Mouse (Mus musculus): ENCODE measurements around the gene Wdr47. TPM values are rescaled to one million over a fixed set of nuclear protein-coding genes. Genes with fewer than 3 reads are reported as not detected.

Gene Wdr47
- polyA plus RNA-seq, 1 experiment from 2014 or later: 3.5 TPM

DNA sequence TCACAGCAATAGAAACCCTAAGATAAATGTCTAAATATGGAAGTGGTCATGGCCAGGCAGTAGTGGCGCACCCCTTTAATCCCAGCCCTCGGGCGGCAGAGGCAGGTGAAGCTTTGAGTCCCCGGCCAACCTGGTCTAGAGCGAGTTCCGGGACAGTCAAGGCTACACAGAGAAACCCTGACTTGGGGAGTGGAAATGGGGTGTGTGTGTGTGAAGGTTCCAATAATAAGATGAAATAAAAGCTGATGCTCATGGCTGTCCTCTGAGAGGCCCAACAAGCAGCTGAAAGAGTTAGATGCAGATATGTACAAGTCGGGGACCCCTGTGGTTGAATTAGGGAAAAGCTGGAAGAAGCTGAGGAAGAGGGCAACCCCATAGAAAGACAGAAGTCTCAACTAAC, 94.6 kb downstream of the Wdr47 start:
- Histone ChIP-seq H3K4me1 (no peaks in the 10 kb centered on the region), H3K9me3 (replicated peaks) (no peaks in the 10 kb centered on the region), H3K4me2 (no peak overlapping the region), H3K27ac (no peak overlapping the region), H3K4me3 (no peak overlapping the region), H3K36me3 (peaks cover 88% of the 10 kb centered on the region), H3K27me3 (replicated peaks) (no peaks in the 10 kb centered on the region), H3K9ac (no peak overlapping the region)
- ATAC-seq: no peak
- 92% methylated on average over 7 of the region's 7 CpGs for WGBS (ENCODE audit: insufficient replicate concordance)

DNA sequence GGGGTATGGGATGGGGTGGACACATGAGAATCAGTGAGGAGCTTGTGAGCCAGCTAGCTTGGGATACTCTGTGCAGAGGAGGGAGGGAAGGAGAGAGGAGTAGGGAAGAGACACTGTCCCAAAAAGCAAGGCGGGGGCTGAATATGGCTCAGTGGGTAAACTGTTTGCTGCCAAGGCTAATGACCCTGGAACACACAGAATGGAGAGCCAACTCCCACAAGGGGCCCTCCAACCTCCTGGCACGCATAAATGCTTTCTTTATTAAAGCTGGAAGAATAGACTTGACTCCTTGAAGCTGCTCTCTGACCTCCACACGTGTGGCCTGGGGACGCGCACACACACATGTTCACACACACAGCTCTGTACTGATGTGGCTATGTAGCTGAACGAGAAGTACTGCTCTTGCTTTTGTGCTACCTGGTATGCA, 97.9 kb downstream of the Wdr47 start:
- Histone ChIP-seq H3K4me1 (no peaks in the 10 kb centered on the region), H3K4me2 (no peak overlapping the region), H3K36me3 (peaks cover 68% of the 10 kb centered on the region), H3K4me3 (no peak overlapping the region), H3K9me3 (replicated peaks) (no peaks in the 10 kb centered on the region), H3K27ac (no peak overlapping the region), H3K27me3 (replicated peaks) (no peaks in the 10 kb centered on the region), H3K9ac (no peak overlapping the region)
- WGBS (ENCODE audit: insufficient replicate concordance): 86% methylated on average over 6 of the region's 6 CpGs
- no peak; the same call in 1 of the 2 replicates for ATAC-seq

DNA sequence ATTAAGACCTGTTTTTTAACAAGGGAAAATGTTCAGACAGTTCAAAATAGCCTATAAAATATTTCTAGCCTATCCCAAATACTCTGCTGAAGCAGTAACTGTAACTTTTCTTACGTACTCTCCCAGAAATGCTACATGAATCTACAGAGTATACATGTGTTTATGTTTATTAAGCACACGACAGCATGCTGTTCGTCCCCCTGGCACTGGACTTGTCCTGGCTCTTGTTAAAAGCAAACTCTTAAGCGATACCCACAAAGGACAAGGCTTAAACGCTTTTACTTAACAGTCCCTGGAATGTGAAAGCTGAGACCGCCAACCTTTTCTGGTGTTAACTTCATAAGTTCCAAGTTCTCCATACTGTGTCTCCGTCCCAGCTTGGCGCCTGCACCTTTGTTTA, 98.4 kb downstream of the Wdr47 start:
- Histone ChIP-seq H3K4me2 (no peak overlapping the region), H3K4me1 (no peaks in the 10 kb centered on the region), H3K4me3 (no peak overlapping the region), H3K9ac (no peak overlapping the region), H3K27ac (no peak overlapping the region), H3K27me3 (replicated peaks) (no peaks in the 10 kb centered on the region), H3K9me3 (replicated peaks) (no peaks in the 10 kb centered on the region), H3K36me3 (peaks cover 68% of the 10 kb centered on the region)
- 89% methylated on average over 8 of the region's 8 CpGs for WGBS (ENCODE audit: insufficient replicate concordance)
- no peak for ATAC-seq

DNA sequence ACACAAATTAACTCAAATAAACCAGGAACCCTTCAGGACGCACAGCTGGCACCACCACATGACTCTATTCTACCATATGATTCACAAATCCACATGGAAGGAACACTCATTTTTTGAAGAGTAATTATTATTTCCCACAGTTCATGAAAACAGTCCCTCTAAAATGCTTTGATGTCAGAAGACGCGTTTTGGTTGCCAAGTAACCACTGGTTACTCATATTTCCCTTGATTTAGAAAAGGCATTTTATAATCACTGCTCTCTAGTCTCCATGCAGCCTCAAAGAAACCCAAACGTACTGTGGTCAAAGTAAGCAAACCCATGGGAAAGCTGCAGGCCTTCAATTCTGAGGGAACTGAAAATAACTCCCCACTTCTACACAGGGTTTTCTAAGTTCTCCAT, 98.9 kb downstream of the Wdr47 start:
- H3K4me3 ChIP-seq: no peak overlapping the region
- H3K27me3 ChIP-seq (replicated peaks): no peaks in the 10 kb centered on the region
- no peak overlapping the region for H3K9ac ChIP-seq
- no peaks in the 10 kb centered on the region for H3K9me3 ChIP-seq (replicated peaks)
- peaks cover 71% of the 10 kb centered on the region for H3K36me3 ChIP-seq
- no peak overlapping the region for H3K4me2 ChIP-seq
- H3K27ac ChIP-seq: no peak overlapping the region
- H3K4me1 ChIP-seq: no peaks in the 10 kb centered on the region
- ATAC-seq: no peak
- 89% methylated on average over 4 of the region's 4 CpGs for WGBS (ENCODE audit: insufficient replicate concordance)

DNA sequence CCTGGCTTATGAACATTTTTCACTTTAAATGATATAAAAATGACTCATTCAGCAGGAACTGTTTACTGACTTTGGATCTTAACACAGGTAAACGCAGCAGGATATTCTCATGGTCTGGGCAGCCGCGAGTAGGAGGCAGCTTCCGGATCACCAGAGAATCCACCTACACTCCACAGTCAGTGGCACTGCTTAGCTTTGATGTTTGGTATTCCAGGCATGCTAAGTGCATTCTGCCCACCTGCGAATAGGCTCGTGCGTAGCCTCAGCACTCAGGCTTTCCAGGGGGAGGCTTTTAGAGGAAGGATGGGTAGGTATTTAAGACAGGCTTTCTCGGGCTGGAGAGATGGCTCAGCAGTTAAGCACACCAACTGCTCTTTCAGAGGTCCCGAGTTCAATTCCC, 103.2 kb downstream of the Wdr47 start:
- WGBS (ENCODE audit: insufficient replicate concordance): 90% methylated on average over 9 of the region's 9 CpGs
- H3K9ac ChIP-seq: no peak overlapping the region
- H3K36me3 ChIP-seq: peaks cover 71% of the 10 kb centered on the region
- ATAC-seq: no peak
- no peak overlapping the region for H3K4me2 ChIP-seq
- no peak overlapping the region for H3K4me3 ChIP-seq
- no peak overlapping the region for H3K27ac ChIP-seq
- no peaks in the 10 kb centered on the region for H3K9me3 ChIP-seq (replicated peaks)
- no peaks in the 10 kb centered on the region for H3K27me3 ChIP-seq (replicated peaks)
- peaks cover 8% of the 10 kb centered on the region for H3K4me1 ChIP-seq

Small RNA genes within 50 kb of the gene (microRNA-seq; reads per million reads assigned to microRNA genes)
- gene Gm22860: not detected

Other genes starting within 250 kb of the Wdr47 start
- 0.19 TPM in 1 of 2 replicates, not detected in the other for gene Mybphl, start 226.4 kb upstream of the Wdr47 start, polyA plus RNA-seq (2016; fragmentation: Nextera tagmentation; extraction: Ambion mirVana)
- 20.2 and 21.2 TPM in 2 replicates for gene Psrc1, start 207.4 kb upstream of the Wdr47 start, polyA plus RNA-seq (2016; fragmentation: Nextera tagmentation; extraction: Ambion mirVana)
- 0.49 and 0.93 TPM in 2 replicates for gene Celsr2, start 175.7 kb upstream of the Wdr47 start, polyA plus RNA-seq (2016; fragmentation: Nextera tagmentation; extraction: Ambion mirVana)
- gene Sars, start 146.1 kb upstream of the Wdr47 start, polyA plus RNA-seq (2016; fragmentation: Nextera tagmentation; extraction: Ambion mirVana): 132 and 134 TPM in 2 replicates
- not detected in 2 replicates for gene 1700013F07Rik, start 57.1 kb upstream of the Wdr47 start, polyA plus RNA-seq (2016; fragmentation: Nextera tagmentation; extraction: Ambion mirVana)
- 0.08 and 0.13 TPM in 2 replicates for gene 5330417C22Rik, start 54.7 kb upstream of the Wdr47 start, polyA plus RNA-seq (2016; fragmentation: Nextera tagmentation; extraction: Ambion mirVana)
- gene Tmem167b, start 28.8 kb upstream of the Wdr47 start, polyA plus RNA-seq (2016; fragmentation: Nextera tagmentation; extraction: Ambion mirVana): 17.8 and 19.8 TPM in 2 replicates
- gene Taf13, start 19.6 kb upstream of the Wdr47 start, polyA plus RNA-seq (2016; fragmentation: Nextera tagmentation; extraction: Ambion mirVana): 13.4 and 16.4 TPM in 2 replicates
- 44.4 and 47.1 TPM in 2 replicates for gene Clcc1, start 62.6 kb downstream of the Wdr47 start, polyA plus RNA-seq (2016; fragmentation: Nextera tagmentation; extraction: Ambion mirVana)
- gene Gpsm2, start 131.0 kb downstream of the Wdr47 start, polyA plus RNA-seq (2016; fragmentation: Nextera tagmentation; extraction: Ambion mirVana): 51.1 and 53.9 TPM in 2 replicates
- 0.24 and 0.37 TPM in 2 replicates for gene Aknad1, start 148.4 kb downstream of the Wdr47 start, polyA plus RNA-seq (2016; fragmentation: Nextera tagmentation; extraction: Ambion mirVana)
- gene Stxbp3, start 249.2 kb downstream of the Wdr47 start, polyA plus RNA-seq (2016; fragmentation: Nextera tagmentation; extraction: Ambion mirVana): 21.1 and 24.3 TPM in 2 replicates